Mouse (Mus musculus): ENCODE data around the gene Chst14. TPM values are rescaled to one million over a fixed set of nuclear protein-coding genes. Genes with fewer than 3 reads are reported as not detected.
A peak's percentile ranks its signal among the peaks of the same experiment; 100 is the strongest.

Chst14 gene
- polyA plus RNA-seq, 1 experiment from 2014 or later, result 26.9 TPM

GRCm38 (mm10) chr2:118975855-118976254, 49.6 kb downstream of the Chst14 start:
- Histone ChIP-seq H3K9ac (peak overlapping the region; percentile 50; the same call in 1 of the 2 replicates), H3K27me3 (replicated peaks) (peaks cover 26% of the 10 kb centered on the region), H3K27ac (no peak overlapping the region), H3K36me3 (no peaks in the 10 kb centered on the region), H3K4me2 (peak overlapping the region; percentile 98), H3K4me1 (peaks cover 8% of the 10 kb centered on the region; the same call in 1 of the 2 replicates), H3K9me3 (no peaks in the 10 kb centered on the region), H3K4me3 (replicated peaks) (peak overlapping the region; percentile 57)
- no peak for ATAC-seq (ENCODE audit: insufficient read depth, low FRiP score, low read depth)
- 4% methylated on average over 15 of the region's 15 CpGs for WGBS

GRCm38 (mm10) chr2:118976282-118976929, 50.1 kb downstream of the Chst14 start:
- peak overlapping the region; percentile 57 for H3K4me3 ChIP-seq (replicated peaks)
- peak overlapping the region; percentile 50 for H3K9ac ChIP-seq
- ATAC-seq (ENCODE audit: insufficient read depth, low FRiP score, low read depth), result peak; percentile 84
- H3K4me2 ChIP-seq, result peak overlapping the region; percentile 98
- H3K36me3 ChIP-seq, result no peaks in the 10 kb centered on the region
- no peaks in the 10 kb centered on the region for H3K9me3 ChIP-seq
- H3K27ac ChIP-seq, result no peak overlapping the region
- peaks cover 8% of the 10 kb centered on the region; the same call in 1 of the 2 replicates for H3K4me1 ChIP-seq
- H3K27me3 ChIP-seq (replicated peaks), result peaks cover 26% of the 10 kb centered on the region
- WGBS, result 1% methylated on average over 57 of the region's 57 CpGs

- WGBS, result 15% methylated on average over 5 of the region's 5 CpGs
- no peak for ATAC-seq (ENCODE audit: insufficient read depth, low FRiP score, low read depth)
- peaks cover 8% of the 10 kb centered on the region; the same call in 1 of the 2 replicates for H3K4me1 ChIP-seq
- peak overlapping the region; percentile 57 for H3K4me3 ChIP-seq (replicated peaks)
- no peaks in the 10 kb centered on the region for H3K36me3 ChIP-seq
- peak overlapping the region; percentile 98 for H3K4me2 ChIP-seq
- no peak overlapping the region for H3K27ac ChIP-seq
- no peaks in the 10 kb centered on the region for H3K9me3 ChIP-seq
- H3K27me3 ChIP-seq (replicated peaks), result peaks cover 26% of the 10 kb centered on the region
- H3K9ac ChIP-seq, result peak overlapping the region; percentile 50; the same call in 1 of the 2 replicates
Measured at GRCm38 (mm10) chr2:118976941-118977340, 50.6 kb downstream of the Chst14 start.

DNA sequence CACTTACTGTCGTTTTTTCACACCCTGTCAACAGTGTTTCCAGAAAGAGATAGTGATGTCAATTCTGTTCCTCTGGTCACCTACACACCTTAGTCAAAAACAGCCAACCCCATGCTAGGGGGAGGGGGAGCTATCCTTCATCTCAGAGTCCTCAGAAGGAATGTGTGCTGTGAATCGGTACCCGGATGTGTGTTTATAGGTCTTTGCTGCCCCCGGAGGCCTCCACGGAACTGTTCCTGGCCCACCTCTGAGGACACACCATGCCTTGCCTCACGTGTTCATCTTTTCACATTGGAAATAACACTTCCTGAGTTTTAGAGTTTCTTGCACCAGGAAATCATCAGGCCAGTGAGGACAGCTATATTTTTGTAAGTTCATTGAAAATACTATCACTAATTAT, 51.8 kb downstream of the Chst14 start:
- Histone ChIP-seq H3K4me2 (no peak overlapping the region), H3K36me3 (no peaks in the 10 kb centered on the region), H3K9me3 (no peaks in the 10 kb centered on the region), H3K4me3 (replicated peaks) (no peak overlapping the region), H3K27me3 (replicated peaks) (peaks cover 26% of the 10 kb centered on the region), H3K27ac (no peak overlapping the region), H3K9ac (no peak overlapping the region), H3K4me1 (peaks cover 8% of the 10 kb centered on the region; the same call in 1 of the 2 replicates)
- WGBS, result 34% methylated on average over 6 of the region's 6 CpGs
- no peak for ATAC-seq (ENCODE audit: insufficient read depth, low FRiP score, low read depth)

Other genes with a start within 250 kb of the Chst14 start
- 0.04 and 0.08 TPM in 2 replicates for gene Ankrd63, start 222.5 kb upstream of the Chst14 start, polyA plus RNA-seq (2015; fragmentation: Nextera tagmentation; extraction: Ambion mirVana)
- gene Plcb2, start 198.1 kb upstream of the Chst14 start, polyA plus RNA-seq (2015; fragmentation: Nextera tagmentation; extraction: Ambion mirVana), result 1.5 and 1.8 TPM in 2 replicates
- gene Inafm2, start 180.7 kb upstream of the Chst14 start, polyA plus RNA-seq (2015; fragmentation: Nextera tagmentation; extraction: Ambion mirVana), result 22.6 and 23.1 TPM in 2 replicates
- 1.4 and 1.5 TPM in 2 replicates for gene Ccdc9b, start 163.8 kb upstream of the Chst14 start, polyA plus RNA-seq (2015; fragmentation: Nextera tagmentation; extraction: Ambion mirVana)
- gene Phgr1, start 153.7 kb upstream of the Chst14 start, polyA plus RNA-seq (2015; fragmentation: Nextera tagmentation; extraction: Ambion mirVana), result 28.1 and 31.4 TPM in 2 replicates
- 2.8 and 3.3 TPM in 2 replicates for gene Disp2, start 146.8 kb upstream of the Chst14 start, polyA plus RNA-seq (2015; fragmentation: Nextera tagmentation; extraction: Ambion mirVana)
- 88.1 and 91.5 TPM in 2 replicates for gene Knstrn, start 112.5 kb upstream of the Chst14 start, polyA plus RNA-seq (2015; fragmentation: Nextera tagmentation; extraction: Ambion mirVana)
- 55.1 and 58.9 TPM in 2 replicates for gene Ivd, start 64.5 kb upstream of the Chst14 start, polyA plus RNA-seq (2015; fragmentation: Nextera tagmentation; extraction: Ambion mirVana)
- 5.7 TPM in 2 replicates for gene Bahd1, start 26.1 kb upstream of the Chst14 start, polyA plus RNA-seq (2015; fragmentation: Nextera tagmentation; extraction: Ambion mirVana)
- 22.3 and 24.7 TPM in 2 replicates for gene Ccdc32, start 102.9 kb downstream of the Chst14 start, polyA plus RNA-seq (2015; fragmentation: Nextera tagmentation; extraction: Ambion mirVana)
- 3.9 and 4.1 TPM in 2 replicates for gene Rpusd2, start 108.3 kb downstream of the Chst14 start, polyA plus RNA-seq (2015; fragmentation: Nextera tagmentation; extraction: Ambion mirVana)
- gene Knl1, start 120.6 kb downstream of the Chst14 start, polyA plus RNA-seq (2015; fragmentation: Nextera tagmentation; extraction: Ambion mirVana), result 52.2 and 57.6 TPM in 2 replicates
- gene Rad51, start 186.3 kb downstream of the Chst14 start, polyA plus RNA-seq (2015; fragmentation: Nextera tagmentation; extraction: Ambion mirVana), result 42.1 and 49.5 TPM in 2 replicates
- gene Rmdn3, start 230.5 kb downstream of the Chst14 start, polyA plus RNA-seq (2015; fragmentation: Nextera tagmentation; extraction: Ambion mirVana), result 36.6 and 40.5 TPM in 2 replicates
- 9.2 and 16.4 TPM in 2 replicates for gene Gchfr, start 241.3 kb downstream of the Chst14 start, polyA plus RNA-seq (2015; fragmentation: Nextera tagmentation; extraction: Ambion mirVana)
- gene Gm14137, start 248.0 kb downstream of the Chst14 start, polyA plus RNA-seq (2015; fragmentation: Nextera tagmentation; extraction: Ambion mirVana), result 0.90 and 1.1 TPM in 2 replicates

Measured in stomach, embryonic 15.5 days (tissue).